Mouse (Mus musculus): ENCODE data around the gene Phb.
A peak's percentile ranks its signal among the peaks of the same experiment; 100 is the strongest.

Phb gene

DNA sequence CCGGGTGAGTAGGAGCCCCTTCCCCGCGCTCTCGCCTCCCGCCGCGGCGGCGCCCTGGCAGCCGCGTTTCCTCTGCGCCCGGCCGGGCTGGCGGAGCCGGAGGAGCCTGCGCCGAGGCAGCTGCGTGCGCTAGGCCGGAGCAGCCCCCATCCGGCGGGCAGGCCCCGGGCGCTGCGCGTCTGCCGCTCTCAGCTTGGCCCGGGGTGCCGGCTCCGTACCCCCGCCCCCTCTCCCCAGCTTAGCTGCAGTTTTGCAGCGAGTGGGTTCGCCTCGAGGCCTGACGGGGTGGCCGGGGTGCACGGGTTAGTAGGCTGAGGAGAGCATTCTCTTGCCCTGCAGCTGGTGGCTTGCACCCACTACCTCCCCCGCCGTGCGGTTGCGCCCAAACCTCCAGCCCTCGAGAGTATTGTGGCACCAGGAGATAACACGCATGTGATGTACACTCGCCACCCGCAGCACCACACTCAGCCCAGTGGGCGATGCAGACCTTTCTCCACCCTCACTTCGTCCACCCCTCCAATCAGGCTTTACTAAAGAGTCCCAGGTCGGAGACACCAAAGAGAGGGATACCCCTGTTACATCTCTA lies 46.6 kb downstream of the Phb start:
- DNase-seq = peak in 1 of 2 experiments; percentile 68

- peak in 1 of 2 experiments; percentile 40 for DNase-seq
Measured at GRCm38 (mm10) chr11:95713811-95714241, 47.1 kb downstream of the Phb start.

DNA sequence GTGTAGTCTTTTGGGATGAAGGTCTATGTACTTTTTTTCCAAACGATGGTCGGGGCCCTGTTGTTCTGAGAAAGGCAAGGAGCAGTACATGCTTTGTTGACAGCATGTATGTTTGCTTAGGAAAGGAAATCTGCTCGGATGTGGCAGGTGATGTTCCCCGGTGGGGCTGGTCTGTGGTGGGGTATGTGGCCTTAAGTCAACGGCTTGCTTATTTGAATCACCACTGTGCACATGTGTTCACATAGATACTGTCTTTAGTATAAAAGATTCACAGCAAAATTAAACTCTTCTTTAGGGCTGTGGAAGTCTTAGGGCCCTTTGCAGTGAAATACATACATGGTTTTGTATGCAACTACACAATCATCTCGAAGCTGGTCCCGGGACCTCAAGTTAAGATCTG lies 47.7 kb downstream of the Phb start:
- DNase-seq = no peak

DNA sequence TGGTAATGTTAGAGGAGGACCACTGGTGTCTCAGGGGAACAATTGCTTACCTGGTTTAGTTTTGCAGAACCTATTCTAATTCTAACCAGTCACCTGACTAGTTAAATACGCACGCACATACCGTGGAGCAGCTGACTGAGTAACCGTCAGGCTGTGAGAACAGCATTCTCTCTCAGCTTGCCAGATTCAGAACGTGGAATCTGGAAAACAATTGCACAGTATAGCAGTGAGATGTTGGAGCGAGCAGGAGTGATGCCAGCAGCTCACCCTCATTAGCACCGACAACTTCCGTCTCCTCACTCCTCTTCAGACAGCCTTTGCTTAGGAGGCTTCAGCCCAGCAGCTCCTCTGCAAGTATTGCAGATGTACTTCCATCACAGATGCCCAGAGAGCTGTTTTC lies 49.4 kb downstream of the Phb start:
- no peak for DNase-seq

DNA sequence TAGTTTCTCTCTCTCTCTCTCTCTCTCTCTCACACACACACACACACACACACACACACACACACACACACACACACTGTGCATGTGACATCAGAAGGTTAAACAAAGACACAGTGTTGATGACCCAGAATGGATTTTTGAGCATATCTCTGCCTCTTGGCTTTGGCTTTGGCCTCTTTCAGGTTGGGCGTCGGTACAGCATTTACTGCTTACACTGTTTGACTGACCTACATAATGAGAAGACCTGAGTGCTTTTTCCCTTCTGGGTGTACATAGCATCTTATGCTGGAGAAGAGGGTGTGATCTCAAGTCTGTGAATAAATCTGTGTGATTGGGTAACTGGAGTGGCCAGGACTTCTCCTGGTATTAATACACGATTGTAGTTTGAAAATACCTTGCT lies 52.6 kb downstream of the Phb start:
- DNase-seq = peak; percentile 53 to 55

DNA sequence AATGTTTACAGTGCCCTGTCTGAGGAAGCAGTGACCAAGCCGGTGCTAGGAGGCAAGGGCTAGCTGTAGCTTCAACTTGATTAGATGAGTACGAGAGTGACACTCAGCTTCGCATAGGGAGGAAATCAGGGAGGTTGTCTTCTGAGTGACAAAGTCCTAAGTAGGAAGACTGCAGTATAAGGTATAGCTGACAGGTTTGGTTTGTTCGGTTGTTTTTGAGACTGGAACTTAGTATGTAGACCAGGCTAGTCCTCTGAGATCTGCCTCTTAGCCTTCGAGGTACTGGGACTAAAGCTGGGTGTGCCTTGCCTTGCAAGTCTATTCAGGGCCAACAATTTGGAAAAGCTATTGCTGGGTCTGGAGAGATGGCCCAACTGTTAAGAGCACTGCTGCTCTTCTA lies 56.5 kb downstream of the Phb start, which contains the start of gene B130006D01Rik:
Gene B130006D01Rik (plus strand): TSS at position 301 of the 400 bp plus-strand sequence.
- DNase-seq = no peak

DNA sequence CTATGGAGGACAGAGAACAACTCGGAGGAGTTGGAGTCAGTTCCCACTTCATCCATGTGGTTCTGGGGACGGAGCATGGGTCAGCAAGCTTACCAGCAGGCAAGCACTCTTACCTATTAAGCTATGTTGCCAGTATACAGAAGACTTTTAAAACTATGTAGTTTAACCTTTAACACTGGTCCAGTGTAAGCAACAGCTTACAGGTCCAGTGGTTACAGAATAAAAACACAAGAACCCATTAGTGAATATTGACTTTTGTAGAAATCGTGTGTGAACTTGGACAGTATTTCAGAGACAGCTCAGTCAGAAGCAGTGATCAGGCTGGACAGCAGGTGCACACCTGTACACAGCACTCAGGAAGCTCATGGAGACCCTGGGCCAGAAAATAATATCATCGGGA lies 57.7 kb downstream of the Phb start:
- no peak for DNase-seq

DNA sequence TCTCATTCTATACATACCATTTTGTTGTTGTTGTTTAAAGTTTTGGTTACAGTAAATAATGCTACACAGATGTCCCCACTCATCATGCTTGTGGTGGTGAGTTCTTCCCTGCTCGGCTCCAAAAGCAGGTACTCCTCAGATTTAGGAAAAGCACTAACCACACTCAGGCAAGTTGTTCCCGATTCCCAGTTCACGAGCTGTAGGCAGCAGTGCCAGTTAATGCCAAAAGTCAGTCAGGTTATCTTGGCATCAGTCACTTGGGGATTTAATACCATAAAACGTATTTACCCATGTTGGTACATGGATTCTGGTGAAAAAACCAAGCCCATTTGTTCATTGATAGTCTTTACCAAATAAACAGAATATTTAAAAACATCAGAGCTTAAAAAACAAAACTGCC lies 59.4 kb downstream of the Phb start:
- no peak for DNase-seq

GRCm38 (mm10) chr11:95727947-95728346 lies 61.2 kb downstream of the Phb start:
- no peak for DNase-seq

DNA sequence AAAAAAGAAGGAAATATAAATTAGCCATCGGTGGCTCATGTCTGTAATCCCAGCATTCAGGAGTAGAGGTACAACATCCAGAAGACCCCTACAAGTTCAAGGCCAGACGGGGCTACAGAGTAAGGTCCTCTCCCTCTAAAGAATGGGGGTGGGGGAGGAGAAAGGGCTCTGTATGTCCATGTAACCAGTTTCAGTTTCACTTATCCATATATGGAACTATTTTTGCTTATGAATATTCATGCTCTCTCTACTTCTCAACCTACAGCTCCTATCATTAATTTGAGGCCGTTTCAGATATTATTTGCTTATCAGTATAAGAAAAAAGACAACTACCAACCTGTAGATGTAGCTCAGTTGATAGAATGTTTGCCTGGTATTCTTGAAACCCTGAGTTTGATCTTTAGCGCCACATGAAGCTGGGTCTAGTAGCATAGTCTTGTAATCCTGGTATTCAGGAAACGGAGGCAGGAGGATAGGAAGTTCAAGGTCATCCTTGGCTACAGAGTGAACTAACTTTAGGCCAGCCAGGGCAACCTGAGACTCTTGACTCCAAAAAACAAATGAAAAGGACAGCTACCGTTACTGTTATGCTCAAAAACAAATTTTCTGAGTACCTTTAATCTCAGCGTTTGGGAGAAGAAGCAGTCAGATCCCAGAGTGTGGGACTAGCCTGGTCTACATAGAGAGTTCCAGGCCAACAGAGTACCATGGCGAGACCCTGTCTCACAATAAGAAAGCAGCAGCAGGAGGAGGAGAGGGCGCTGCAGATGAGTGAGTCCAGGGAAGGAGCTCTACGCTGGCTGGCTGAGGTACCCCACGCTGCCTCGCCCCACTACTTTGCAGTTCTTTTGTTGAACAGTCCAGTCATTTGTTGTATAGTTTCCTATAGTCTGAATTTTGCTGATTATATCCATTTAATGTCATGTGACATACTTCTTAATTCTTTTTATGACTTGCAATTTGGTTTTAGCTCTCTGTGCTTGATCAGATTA lies 62.5 kb downstream of the Phb start:
- no peak for DNase-seq

All from cerebellum, postnatal 14 days (tissue).